Mouse (Mus musculus) left cerebral cortex, adult 2 months (tissue): ENCODE data around the gene Uqcrc1. TPM values are rescaled to one million over a fixed set of nuclear protein-coding genes. Genes with fewer than 3 reads are reported as not detected.

Experiments used
- DNase-seq, 2 experiments: peaks; one replicate each; pipeline ENCODE4 v3.0.0; 2021 to 2022; ENCODE audit warnings: low spot score in 2 of 2, mixed read lengths in 1 of 2; ENCODE audit errors: extremely low spot score in 1 of 2
- H3K27ac ChIP-seq: fragments of 200-600 bp; 2 replicates; pipeline ENCODE4 v1.8.1; 2022
- H3K4me3 ChIP-seq: fragments of 200-600 bp; 2 replicates; pipeline ENCODE4 v1.8.1; 2022
- CTCF ChIP-seq: fragments of 200-600 bp; IDR thresholded peaks from 2 replicates; pipeline ENCODE4 v1.8.1; 2022; ENCODE audit warnings: antibody characterized with exemption, mild to moderate bottlenecking, moderate library complexity
- intact Hi-C: fragments of 180-260 bp; cut with DNase I; formaldehyde crosslinking; loops from one replicate; pipeline ENCODE4 v1.15.1; 2025
- long read RNA-seq, 2 experiments: library from polyadenylated mRNA; stranded (forward); transcript quantifications; one replicate each; pipeline ENCODE4 v2.0.0; 2021; ENCODE audit warnings: borderline mapping rate in 2 of 2
- total RNA-seq, 2 experiments: library from RNA; stranded (reverse); gene quantifications; 2 replicates each; pipeline ENCODE4 v1.2.3; 2021

The Uqcrc1 gene
- 100 to 1,000 TPM; 358 to 364 TPM for total RNA-seq
- long read RNA-seq, experiment 1, transcript Uqcrc1-201 (13 exons, 1,653 nt) = major isoform, 558 of 618 reads
- long read RNA-seq, experiment 1, partial matches to known transcripts = 17 of 618 reads
- long read RNA-seq, experiment 1, other reads (novel, unspliced or antisense) = 43 of 618 reads
- long read RNA-seq, experiment 2, transcript Uqcrc1-201 (13 exons, 1,653 nt) = major isoform, 359 of 417 reads
- long read RNA-seq, experiment 2, partial matches to known transcripts = 19 of 417 reads
- long read RNA-seq, experiment 2, other reads (novel, unspliced or antisense) = 37 of 417 reads

DNA sequence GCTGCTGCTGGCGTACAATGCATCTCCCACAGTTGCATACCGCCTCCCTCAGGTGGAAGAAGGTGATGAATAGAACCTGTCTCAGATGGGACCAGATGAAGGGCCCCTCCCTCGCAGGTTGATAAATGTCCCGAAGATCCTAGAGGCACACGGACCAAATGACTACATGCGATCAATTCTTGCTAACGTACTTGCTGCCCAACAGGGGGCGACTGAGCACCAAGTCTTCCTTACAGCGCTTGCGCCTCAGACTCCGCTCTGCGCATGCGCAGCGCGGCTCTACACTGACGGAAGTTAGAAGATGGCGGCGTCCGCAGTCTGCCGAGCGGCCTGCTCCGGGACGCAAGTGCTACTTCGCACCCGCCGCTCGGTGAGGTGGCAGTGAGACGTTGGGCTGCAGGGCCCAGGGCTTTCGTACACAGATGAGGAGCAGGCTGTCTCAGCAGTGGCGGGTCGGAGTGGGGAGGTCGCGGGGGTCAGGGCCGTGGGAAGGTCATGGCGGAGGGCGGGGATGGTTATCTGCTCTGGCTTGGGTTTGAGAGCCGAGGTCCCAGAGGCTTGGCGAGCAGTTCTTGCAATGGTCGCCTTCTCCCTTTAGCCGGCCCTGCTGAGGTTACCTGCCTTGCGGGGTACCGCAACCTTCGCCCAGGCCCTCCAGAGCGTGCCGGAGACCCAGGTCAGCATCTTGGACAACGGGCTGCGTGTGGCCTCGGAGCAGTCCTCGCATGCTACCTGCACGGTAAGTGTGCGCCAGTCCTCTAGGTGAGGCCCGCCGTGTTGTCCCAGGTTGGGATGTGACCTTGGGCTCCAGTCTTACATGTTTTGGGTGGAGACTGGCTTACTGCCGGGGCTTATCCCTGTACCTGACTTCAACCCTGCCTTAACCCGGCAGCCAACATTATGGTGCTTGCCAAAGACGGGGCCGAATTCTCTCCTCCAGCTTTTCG lies at the start of gene Uqcrc1:
Gene Uqcrc1, plus strand, starts transcription at position 216 of the 947 bp plus-strand sequence.
- peak; percentile 95 for DNase-seq
- peak; percentile 97 for TF ChIP-seq CTCF
- Histone ChIP-seq H3K4me3 (peak within 1 kb of the TSS; percentile 55), H3K27ac (peak within 1 kb of the TSS; percentile 95)
- intact Hi-C loops = loop anchor here (5.0 kb wide), 1 partner anchor 184 kb away; no protein-coding TSS in a partner anchor

DNA sequence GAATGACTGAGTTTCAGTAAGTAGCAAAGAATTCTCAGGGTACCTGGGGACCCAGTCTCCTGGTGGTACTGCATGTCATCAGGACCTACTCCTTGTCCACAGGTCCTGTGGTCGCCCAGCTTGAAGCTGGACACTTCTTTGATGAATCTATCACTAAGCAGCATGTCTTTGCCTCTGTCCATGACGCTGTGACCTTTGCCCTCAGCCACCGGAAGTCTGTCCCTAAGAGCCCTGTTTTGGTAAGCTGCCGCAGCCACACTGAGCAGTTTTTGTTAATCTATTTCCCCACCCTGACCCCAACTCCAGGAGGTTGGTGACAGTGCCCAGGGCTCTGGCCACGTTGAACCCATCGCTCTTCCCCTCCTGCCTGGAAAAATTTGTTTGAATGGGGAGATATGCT lies 24.1 kb upstream of the Uqcrc1 start:
- TF ChIP-seq CTCF = no peak
- no peak overlapping the region for H3K27ac ChIP-seq
- intact Hi-C loops = no loop called here
- H3K4me3 ChIP-seq = no peak overlapping the region
- DNase-seq = no peak

DNA sequence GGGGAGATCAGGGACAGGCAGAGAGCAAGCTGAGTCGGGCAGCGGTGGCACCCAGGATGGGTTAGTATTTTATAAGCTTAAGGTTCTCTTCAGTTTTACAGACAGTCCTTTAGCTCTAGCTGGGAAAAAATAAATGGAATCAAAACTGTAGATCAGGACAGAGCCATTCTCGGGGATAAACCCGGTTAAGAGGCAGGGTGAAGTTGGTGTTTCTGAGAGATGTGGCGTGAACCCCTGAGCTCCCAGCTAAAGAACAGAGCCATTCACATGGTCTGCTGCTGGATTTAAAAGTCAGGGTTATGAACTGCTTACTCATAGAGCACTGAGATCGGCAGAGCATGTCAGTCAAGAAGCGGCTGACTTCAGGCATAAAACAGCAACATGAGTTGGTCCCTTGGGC lies 23.3 kb upstream of the Uqcrc1 start:
- intact Hi-C loops = no loop called here
- TF ChIP-seq CTCF = no peak

DNA sequence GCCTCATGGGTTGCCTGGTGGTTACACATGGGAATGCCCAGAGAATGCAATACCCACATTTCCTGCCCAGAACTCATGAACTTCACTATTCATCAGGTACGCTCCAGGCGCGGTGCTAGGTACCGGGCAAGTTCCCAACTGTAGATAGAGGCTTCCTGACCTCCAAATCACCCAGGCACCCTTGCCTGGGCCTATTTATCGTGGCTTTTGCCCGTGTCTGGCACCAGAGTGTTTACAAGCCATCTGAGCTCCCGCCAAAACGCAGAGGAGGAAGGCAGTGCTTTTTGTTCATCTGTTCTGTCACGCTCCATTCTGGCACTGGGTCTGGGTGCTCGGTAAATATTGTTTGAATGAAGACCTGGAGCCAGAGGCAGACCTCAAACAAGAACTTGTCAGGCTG lies 22.8 kb upstream of the Uqcrc1 start:
- no peak for DNase-seq
- no peak overlapping the region for H3K27ac ChIP-seq
- no peak overlapping the region for H3K4me3 ChIP-seq

More for the DNA sequence above, 23.3 kb upstream of the Uqcrc1 start:
- Histone ChIP-seq H3K4me3 (no peak overlapping the region), H3K27ac (no peak overlapping the region)
- DNase-seq = no peak

DNA sequence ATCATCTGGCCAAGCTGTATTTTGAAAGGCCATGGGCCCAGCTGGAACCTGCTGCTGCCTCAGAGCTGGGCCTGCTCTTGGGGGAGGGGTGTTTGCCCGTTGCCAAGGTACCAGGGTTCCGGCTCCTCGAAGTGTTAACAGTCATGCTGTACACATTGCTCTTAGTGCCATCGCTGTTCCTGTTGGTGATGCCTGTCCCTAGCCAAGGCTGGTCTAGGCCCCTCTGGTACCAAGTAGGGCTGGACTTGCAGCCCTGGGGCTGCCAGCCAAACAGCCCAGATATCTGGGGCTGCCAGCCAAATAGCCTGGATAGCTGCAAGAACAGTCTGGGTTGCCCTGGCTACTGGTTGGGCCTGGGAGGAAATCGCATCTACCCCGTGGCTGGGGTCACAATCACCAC lies 21.9 kb upstream of the Uqcrc1 start, which contains the start of gene Tmem89:
Gene Tmem89, plus strand, starts transcription at position 129 of the 400 bp plus-strand sequence.
- peak in 1 of 2 experiments; percentile 60 for DNase-seq
- H3K27ac ChIP-seq = no peak within 1 kb of the TSS
- no peak for TF ChIP-seq CTCF

More for the DNA sequence above, 22.8 kb upstream of the Uqcrc1 start:
- intact Hi-C loops = no loop called here
- no peak for TF ChIP-seq CTCF

DNA sequence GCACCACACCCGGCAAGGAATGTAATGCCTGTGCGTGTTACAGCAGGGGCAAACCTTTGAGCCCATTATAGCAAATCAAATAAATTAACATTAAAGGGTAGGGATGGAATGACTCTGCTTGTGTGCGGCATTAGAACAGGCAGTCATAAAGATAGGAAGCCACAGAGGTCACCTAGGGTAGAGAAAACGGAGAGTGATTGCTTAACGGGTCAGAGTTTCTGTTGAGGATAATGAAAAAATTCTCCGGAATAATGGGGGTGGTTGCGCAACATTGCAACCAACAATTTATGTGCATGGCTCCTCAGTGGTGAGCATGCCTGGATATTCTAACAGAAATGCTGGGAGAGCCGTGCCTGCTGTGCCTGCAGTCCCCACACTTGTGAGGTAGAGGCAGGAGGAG lies 10.5 kb upstream of the Uqcrc1 start:
- Histone ChIP-seq H3K27ac (no peak overlapping the region), H3K4me3 (no peak overlapping the region)
- TF ChIP-seq CTCF = no peak
- no peak for DNase-seq
- intact Hi-C loops = no loop called here

More for the DNA sequence above, 21.9 kb upstream of the Uqcrc1 start, which contains the start of gene Tmem89:
- H3K4me3 ChIP-seq = no peak within 1 kb of the TSS
- intact Hi-C loops = no loop called here

DNA sequence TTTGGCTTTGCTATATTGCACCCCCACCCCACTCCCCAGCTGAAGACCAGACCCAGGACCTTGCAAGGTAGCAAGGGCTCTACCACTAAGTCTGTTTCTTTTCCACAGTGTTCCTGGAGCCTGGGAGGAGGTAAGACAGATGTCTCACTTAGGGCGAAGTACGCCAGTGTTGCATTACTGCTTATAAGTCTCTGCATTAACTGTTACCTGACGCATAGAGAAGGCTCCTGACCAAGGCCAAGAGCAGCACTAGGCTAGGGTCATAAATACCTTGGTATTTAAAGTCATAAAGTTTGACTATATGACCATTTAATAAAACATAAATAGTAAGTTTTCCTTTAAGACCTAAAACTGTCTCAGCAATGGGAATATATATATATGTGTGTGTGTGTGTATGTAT lies 8.0 kb upstream of the Uqcrc1 start:
- DNase-seq = no peak
- intact Hi-C loops = no loop called here
- Histone ChIP-seq H3K4me3 (no peak overlapping the region), H3K27ac (no peak overlapping the region)
- no peak for TF ChIP-seq CTCF

DNA sequence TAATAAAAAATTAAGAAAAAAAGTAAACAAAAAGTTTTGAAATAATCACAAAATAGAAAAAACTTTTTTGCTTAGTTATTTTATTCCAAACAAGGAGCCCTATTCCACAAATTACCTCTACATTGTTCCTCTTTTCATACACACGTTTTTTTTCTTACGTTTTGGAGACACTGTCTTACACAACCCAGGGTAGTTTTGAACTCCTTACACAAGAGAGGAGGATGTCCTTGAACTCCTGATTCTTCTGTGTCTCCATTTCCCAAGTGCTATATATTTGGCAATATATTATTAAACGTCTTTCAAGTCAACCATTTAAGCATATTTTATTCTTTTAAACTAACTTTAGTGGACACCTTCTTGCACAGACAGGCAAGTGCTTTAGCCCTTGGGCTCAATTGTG lies 442 bp upstream of the Uqcrc1 start:
- no peak for TF ChIP-seq CTCF
- Histone ChIP-seq H3K27ac (no peak overlapping the region), H3K4me3 (no peak overlapping the region)
- DNase-seq = no peak
- intact Hi-C loops = loop anchor here (5.0 kb wide), 1 partner anchor 184 kb away; no protein-coding TSS in a partner anchor

DNA sequence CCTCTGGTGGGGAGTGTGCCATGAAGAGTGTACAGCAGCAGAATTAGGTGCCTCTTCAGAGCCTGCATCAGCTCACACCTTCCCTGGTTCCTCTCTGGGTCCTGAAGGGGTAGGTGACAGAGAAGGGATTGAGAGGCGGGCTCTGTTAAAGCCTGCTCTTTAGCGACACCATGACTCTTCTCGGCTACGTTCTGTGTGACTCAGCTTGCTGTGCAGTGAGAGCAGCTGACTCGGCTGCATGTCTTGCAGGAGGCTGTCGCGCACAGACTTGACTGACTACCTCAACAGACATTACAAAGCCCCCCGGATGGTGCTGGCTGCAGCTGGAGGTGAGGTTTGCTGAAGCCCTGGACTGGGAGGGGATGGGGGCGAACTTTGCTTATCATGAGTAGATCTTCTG lies 8.7 kb downstream of the Uqcrc1 start:
- DNase-seq = no peak

DNA sequence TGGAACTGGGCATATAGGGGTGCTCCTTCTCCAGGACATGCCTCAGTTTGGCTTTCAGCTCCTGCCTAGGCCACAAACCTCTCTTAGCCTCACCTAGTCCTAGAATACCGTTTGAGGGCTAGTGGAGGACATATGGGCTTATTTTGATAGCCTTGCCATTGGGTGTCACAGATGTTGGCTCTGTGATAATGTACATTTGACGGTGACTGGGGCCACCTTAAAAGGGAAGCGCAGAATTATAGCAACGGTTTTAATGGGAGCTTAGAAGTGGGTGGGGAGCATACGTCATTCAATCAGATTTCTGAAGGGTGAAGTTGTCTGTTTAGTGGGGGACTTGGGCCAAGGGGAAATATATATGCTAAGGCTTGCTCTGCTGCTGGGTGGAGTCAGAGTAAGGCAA lies 9.2 kb downstream of the Uqcrc1 start:
- intact Hi-C loops = loop anchor here (5.0 kb wide), 1 partner anchor 122 kb away; no protein-coding TSS in a partner anchor
- TF ChIP-seq CTCF = no peak
- no peak overlapping the region for H3K27ac ChIP-seq
- no peak for DNase-seq
- H3K4me3 ChIP-seq = no peak overlapping the region

More for the DNA sequence above, 8.7 kb downstream of the Uqcrc1 start:
- no peak overlapping the region for H3K4me3 ChIP-seq
- intact Hi-C loops = loop anchor here (5.0 kb wide), 1 partner anchor 122 kb away; no protein-coding TSS in a partner anchor
- H3K27ac ChIP-seq = no peak overlapping the region
- no peak for TF ChIP-seq CTCF

DNA sequence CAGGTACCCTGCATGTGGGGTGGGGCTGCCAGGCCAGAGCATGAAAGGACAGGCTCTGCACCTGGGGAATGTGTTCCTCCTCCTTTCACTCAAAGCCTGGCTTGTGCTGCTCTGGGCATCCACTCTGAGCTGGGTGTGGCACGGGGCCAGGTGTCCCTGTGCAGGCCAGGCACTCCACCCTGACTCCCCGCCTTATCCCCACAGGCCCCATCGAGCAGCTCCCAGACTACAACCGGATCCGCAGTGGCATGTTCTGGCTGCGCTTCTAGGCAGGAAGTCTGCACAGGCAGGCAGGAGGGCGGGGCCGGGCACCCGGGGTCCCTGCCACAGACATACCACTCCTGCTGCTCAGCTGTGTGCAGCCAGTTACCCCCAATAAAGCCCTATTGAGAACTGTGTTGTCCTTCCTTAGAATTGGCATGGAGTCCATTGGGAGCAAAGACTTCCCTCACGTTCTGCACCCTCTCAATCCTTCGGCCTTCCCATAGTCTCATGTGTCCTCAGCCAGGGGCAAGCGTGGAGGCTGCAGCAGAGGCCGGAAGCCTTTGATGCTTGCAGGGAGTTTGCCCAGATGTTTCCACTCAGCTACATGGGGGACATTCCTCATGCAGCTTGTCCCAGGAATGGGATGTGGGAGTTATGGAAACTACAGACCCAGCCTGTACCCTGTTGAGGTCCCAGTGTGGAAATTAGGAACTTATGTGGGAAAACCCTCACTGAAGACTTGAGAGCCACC lies 13.0 kb downstream of the Uqcrc1 start:
- intact Hi-C loops = loop anchor here (5.0 kb wide), 1 partner anchor 118 kb away; no protein-coding TSS in a partner anchor
- TF ChIP-seq CTCF = no peak
- Histone ChIP-seq H3K4me3 (no peak overlapping the region), H3K27ac (no peak overlapping the region)
- no peak for DNase-seq
